Mouse (Mus musculus): ENCODE results near the gene Papln.

Papln gene

GRCm38 (mm10) chr12:83763311-83764043 lies at the start of gene Papln:
TSS of gene Papln (plus strand) at chr12:83763634.
- DNase-seq (ENCODE audit: low read depth in 2 of 2, low spot score in 2 of 2): peak in 1 of 2 experiments; percentile 26

GRCm38 (mm10) chr12:83713749-83714148 lies 49.7 kb upstream of the Papln start:
- peak in 1 of 2 experiments; percentile 26 for DNase-seq (ENCODE audit: low read depth in 2 of 2, low spot score in 2 of 2)

DNA sequence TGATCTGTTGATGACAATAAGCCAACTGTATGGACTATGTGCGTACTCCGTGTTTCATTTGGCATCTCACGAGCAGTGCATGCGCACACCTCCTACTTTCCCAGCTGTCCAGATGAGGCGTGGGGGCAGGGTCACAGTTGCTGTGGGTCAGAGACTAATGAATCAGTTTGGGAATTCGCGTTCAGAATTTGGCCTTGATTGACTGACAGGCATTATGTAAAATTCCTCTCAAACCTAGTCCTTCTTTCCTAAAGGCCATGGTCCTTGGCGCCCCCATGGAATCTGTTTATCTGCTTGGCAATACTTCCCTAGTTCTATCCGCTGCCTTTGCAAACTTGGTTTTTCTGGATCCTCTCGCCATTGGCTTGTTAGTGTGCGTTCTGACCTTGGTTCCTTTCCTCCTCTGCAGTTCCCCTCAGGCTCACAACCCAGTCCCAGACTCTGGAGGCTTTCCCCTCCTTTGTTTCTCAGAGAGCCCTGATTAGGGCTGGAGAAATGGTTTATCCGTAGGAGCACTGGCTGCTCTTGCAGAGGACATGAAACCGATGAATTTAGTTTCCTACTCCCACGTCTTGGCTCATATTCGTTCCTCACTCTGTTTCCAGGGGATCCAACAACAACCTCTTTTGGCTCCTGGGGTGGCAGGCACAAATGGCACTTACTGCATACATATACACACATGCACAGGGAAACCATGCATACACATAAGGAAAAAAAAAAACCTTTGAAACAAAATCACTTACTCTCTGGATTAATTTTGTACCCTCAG lies 46.8 kb upstream of the Papln start:
- no peak for DNase-seq (ENCODE audit: low read depth in 2 of 2, low spot score in 2 of 2)

DNA sequence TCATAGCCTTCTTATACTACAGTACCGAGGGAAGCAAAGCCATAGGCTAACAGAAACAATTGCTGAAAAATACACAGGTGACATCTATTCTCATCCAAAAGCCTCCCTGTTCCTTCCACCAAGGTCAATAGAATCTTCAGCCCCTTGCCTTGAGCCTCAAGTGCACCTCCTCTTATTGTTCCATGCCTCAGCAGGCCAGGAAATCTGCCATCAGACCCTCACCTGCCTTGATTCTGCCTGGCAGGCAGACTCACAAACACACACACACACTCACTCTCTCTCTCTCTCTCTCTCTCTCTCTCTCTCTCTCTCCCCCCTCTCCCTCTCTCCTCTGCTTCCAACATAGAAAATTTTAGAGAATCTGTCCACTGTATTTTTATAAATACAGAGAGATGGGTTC lies 44.0 kb upstream of the Papln start:
- no peak for DNase-seq (ENCODE audit: low read depth in 2 of 2, low spot score in 2 of 2)

GRCm38 (mm10) chr12:83721281-83721680 lies 42.2 kb upstream of the Papln start:
- no peak for DNase-seq (ENCODE audit: low read depth in 2 of 2, low spot score in 2 of 2)

- DNase-seq (ENCODE audit: low read depth in 2 of 2, low spot score in 2 of 2): no peak
These were observed 40.4 kb upstream of the Papln start for GRCm38 (mm10) chr12:83723037-83723436.

GRCm38 (mm10) chr12:83726510-83727308 lies 36.7 kb upstream of the Papln start:
- no peak for DNase-seq (ENCODE audit: low read depth in 2 of 2, low spot score in 2 of 2)

DNA sequence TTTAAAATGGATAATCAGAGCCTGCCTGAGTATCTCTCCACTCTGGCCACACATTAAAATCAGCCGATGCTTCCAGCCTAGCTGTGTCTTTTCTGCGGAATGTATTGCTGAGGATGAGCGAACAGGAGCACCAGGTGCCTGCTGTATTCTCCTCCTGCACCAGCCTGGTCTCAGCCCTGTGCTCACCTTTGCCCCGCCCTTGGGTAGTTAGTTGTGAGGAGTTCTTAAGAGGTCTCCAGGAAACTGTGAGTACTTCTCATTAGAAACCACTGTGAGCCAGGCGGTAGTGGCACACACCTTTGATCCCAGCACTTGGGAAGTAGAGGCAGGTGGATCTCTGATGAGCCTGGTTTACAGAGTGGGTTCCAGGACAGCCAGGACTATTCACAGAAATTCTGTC lies 31.2 kb upstream of the Papln start:
- no peak for DNase-seq (ENCODE audit: low read depth in 2 of 2, low spot score in 2 of 2)

DNA sequence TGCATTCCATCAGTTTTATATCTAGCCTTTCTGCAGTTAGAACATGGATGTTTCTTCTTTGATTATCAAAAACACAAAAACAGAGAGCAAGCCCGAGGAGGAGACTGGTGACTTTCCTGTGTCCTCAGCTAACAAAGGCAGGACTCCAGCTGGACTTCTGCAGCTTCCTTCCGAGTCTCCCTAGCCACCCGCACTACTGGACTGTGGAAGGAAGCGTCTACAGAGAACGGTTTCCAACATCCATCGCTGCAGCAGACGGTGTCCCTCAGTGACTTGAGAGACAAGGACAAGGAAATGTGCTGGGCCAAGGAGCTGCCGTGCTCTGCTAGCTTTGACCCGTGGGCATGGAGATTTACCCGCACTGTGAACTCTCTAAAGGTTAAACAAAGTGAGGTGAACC lies 29.4 kb upstream of the Papln start:
- DNase-seq (ENCODE audit: low read depth in 2 of 2, low spot score in 2 of 2): no peak

DNA sequence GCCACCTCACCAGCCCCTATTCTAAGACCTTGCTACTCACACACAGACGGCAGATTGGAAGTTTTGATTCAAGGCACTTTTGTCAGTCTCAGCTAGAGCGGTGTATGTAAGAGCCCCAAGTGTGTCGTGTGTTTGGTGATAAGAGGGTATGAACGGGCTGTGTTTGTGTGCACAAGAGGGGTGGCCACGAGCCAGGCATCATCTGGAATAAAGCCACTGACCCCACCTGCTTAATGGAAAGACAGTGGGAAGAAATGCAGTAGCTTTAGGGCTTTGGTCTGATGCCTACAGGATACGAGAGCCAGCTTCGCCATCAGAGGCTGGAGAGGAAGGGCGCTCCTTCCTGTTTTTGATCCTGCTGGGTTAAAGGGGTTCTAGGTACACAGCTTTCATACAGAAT lies 27.2 kb upstream of the Papln start:
- no peak for DNase-seq (ENCODE audit: low read depth in 2 of 2, low spot score in 2 of 2)

GRCm38 (mm10) chr12:83738651-83739050 lies 24.8 kb upstream of the Papln start:
- DNase-seq (ENCODE audit: low read depth in 2 of 2, low spot score in 2 of 2): no peak

DNA sequence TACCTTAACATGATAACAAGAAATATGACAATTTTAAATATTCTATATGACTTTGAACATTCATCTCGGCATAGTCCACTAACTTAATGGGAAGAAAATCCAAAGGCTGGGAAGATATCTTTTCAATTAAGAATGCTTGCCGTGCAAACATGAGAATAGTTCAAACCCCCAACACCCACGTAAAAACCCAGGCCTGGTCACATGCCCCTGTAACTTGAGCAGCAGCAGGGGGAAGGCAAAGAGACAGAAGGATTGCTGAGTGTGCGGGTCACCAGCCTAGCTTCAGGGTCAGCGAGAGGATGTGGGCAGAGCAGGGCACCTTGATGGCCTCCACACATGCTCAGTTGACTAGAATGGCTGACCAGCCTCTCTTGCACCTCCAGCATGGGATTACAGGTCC lies 21.7 kb upstream of the Papln start:
- DNase-seq (ENCODE audit: low read depth in 2 of 2, low spot score in 2 of 2): no peak

- no peak for DNase-seq (ENCODE audit: low read depth in 2 of 2, low spot score in 2 of 2)
These were observed 20.6 kb upstream of the Papln start for GRCm38 (mm10) chr12:83742834-83743233.

GRCm38 (mm10) chr12:83743712-83744111 lies 19.7 kb upstream of the Papln start:
- no peak for DNase-seq (ENCODE audit: low read depth in 2 of 2, low spot score in 2 of 2)

DNA sequence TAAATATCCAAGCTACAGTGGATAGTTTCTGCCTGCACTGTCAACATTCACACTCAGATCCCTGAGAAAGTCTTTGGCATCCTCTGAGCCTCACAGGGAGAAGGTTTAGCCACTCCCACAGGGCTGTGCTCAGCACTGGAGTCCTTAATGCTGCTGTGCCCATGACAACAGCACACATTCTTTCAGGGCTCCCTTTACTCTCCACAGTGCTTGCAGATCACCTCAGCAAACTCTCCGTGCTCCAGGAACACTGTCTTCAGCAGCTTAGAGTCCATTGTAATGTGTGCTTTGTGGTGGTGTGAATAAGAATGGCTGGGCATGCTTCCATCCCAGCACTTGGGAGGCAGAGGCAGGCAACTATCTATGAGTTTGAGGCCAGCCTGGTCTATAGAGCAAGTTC lies 14.2 kb upstream of the Papln start:
- DNase-seq (ENCODE audit: low read depth in 2 of 2, low spot score in 2 of 2): no peak

GRCm38 (mm10) chr12:83752495-83752894 lies 10.9 kb upstream of the Papln start:
- DNase-seq (ENCODE audit: low read depth in 2 of 2, low spot score in 2 of 2): no peak

DNA sequence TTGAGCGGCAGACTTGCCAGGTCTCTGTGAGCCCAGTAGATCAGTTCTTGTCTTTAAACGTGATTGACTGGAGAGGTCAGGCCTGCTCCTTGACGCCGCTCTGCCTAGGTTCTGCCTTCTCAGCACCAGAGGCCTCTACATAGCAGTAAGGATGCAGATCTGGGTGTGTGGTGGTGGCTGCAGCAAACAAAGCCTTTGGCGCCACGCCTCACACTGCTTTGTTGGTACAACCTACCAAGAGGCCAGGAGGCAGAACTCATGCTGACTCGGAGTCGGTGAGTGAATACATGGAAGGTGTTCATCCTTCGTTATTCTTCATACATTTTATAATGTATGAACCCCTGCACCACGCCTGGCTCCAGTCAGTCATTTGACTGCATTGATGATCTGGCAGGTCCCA lies 4.7 kb upstream of the Papln start:
- DNase-seq (ENCODE audit: low read depth in 2 of 2, low spot score in 2 of 2): no peak

GRCm38 (mm10) chr12:83760201-83760600 lies 3.2 kb upstream of the Papln start:
- no peak for DNase-seq (ENCODE audit: low read depth in 2 of 2, low spot score in 2 of 2)

DNA sequence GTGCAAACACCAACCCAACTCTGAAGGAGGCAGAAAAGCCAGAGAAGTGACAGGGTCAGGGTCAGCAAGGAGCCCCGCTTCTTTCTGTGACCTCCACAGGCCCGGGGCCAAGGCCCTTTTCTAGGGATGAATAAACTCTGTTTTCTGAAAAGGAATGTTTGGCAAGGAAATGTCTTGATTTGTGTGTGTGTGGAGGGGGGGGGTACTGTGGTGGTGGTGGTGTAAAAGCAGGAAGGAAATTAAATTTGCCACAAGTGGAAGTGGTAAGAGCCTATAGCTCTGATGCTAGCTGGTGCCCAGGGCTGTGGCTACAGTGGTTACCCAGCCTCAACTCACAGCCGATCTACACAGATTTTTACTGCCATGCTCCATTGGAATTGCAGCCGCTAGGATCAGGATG lies 728 bp upstream of the Papln start:
- peak in 1 of 2 experiments; percentile 15 for DNase-seq (ENCODE audit: low read depth in 2 of 2, low spot score in 2 of 2)

DNA sequence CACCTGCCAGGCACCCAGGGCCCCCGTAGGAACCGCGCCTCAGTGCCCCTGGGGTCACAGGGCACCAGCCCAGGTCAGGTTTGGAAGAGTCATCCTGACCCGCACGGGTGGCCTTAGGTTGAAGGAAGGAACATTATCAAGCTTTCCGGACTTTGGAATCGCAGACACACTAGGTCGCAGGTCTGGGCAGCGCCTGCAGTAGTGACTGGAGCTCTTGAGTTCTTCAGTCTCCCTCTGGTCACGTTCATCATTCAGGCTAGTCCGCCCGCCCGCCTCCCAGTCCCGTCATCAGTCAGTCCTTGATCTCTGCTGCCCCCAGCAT lies 571 bp downstream of the Papln start:
- DNase-seq (ENCODE audit: low read depth in 2 of 2, low spot score in 2 of 2): peak in 1 of 2 experiments; percentile 5

GRCm38 (mm10) chr12:83764519-83764918 lies 1.1 kb downstream of the Papln start:
- DNase-seq (ENCODE audit: low read depth in 2 of 2, low spot score in 2 of 2): no peak
